Mouse (Mus musculus): ENCODE measurements around the gene Asf1b. TPM values are rescaled to one million over a fixed set of nuclear protein-coding genes. Genes with fewer than 3 reads are reported as not detected.
"Not testable (repeated sequence)": the region's sequence is repeated elsewhere in the genome, so short reads cannot be mapped to it uniquely, and the experiment has no call there.

Asf1b gene
- total RNA-seq, 2 experiments from 2014 or later = 0.32 to 0.48 TPM

DNA sequence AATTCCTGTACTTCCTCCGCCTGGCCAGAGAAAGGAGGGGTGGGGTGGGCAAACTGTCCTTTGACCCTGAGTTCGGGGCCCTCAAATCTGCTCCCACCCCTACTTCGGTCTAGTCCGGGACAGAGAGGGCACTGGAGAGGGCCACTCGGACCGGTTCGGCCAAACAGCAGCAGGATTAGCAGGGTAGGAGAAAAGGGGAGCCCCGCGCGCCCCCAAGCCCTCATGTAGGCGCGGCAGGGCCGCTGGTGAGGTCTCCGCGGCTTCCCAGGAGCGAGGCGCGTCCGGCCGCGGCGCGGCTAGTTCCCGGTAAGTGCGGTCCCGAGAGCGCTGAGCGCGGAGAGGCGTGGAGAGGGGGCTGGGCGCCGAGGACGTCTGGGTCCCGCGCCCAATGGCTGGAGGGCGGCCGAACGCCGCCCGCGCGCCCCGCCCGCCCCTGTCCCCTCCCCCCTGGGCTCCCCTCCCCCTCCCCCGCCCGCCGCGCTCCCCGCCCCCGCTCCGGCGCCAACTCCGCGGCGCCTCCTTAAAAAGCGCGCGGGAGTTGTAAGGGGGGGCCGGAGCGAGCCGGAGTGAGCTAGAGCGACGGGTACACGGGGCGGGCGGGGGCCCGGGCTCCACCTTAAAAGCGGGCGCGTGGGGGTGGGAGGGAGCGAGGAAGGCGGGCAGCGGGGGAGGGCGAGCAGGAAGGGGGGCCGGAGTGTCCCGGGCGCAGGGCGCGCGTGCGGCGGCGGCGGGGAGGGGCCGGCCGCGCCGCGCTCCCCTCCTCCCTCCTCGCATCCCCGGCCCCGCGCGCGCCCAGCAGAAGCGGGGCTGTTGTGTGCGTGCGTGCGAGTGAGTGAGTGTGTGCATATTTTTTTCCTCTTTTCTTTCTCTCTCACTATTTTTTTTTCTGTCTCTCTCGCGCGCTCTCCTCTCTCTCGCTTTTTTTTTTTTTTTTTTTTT, 41.5 kb downstream of the Asf1b start:
- DNase-seq = peak; percentile 72 to 75

DNA sequence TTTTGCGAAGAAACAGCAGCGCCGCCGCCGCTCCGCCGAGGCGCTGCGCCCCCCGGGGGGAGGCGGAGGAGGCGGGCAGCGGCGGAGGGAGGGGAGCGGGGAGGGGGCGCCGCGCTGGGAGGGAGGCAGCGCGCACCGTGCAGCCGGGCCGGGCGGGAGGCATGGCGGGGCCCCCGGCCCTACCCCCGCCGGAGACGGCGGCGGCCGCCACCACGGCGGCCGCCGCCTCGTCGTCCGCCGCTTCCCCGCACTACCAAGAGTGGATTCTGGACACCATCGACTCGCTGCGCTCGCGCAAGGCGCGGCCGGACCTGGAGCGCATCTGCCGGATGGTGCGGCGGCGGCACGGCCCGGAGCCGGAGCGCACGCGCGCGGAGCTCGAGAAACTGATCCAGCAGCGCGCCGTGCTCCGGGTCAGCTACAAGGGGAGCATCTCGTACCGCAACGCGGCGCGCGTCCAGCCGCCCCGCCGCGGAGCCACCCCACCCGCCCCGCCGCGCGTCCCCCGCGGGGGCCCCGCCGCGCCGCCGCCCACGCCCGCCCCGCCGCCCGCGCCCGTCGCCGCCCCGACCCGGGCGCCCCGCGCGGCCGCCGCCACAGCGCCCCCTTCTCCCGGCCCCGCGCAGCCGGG, 42.3 kb downstream of the Asf1b start, which contains the start of gene Samd1:
Gene Samd1 (plus strand): TSS at position 162 of the 631 bp plus-strand sequence.
- peak; percentile 43 to 54 for DNase-seq

DNA sequence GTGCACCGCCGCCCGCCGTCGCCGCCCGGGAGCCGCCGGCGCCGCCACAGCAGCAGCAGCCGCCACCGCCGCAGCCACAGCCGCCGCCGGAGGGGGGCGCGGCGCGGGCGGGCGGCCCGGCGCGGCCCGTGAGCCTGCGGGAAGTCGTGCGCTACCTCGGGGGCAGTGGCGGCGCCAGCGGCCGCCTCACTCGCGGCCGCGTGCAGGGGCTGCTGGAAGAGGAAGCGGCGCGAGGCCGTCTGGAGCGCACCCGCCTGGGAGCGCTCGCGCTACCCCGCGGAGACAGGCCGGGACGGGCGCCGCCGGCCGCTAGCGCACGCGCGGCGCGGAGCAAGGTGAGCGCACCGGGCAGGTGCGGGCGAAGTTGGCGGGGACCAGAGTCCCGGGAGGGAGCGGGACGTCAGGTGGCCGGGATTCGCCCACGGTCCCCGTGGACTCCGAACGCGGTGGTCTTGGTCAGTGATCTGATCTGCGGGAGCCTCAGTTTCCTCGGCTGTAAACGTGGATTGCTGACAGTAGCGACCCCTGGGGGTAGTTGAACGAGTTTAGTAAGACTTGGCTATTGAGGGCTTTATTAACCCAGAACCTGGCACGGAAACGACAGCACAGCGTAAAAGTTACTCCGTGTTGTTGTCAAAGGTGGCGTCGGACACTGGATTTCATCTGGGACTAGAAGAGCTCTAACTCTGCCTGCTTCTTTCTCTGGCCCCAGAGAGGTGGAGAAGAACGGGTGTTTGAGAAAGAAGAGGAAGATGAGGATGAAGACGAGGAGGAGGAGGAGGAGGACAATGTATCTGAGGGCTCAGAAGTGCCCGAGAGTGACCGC, 43.1 kb downstream of the Asf1b start:
- peak; percentile 47 to 58 for DNase-seq

DNA sequence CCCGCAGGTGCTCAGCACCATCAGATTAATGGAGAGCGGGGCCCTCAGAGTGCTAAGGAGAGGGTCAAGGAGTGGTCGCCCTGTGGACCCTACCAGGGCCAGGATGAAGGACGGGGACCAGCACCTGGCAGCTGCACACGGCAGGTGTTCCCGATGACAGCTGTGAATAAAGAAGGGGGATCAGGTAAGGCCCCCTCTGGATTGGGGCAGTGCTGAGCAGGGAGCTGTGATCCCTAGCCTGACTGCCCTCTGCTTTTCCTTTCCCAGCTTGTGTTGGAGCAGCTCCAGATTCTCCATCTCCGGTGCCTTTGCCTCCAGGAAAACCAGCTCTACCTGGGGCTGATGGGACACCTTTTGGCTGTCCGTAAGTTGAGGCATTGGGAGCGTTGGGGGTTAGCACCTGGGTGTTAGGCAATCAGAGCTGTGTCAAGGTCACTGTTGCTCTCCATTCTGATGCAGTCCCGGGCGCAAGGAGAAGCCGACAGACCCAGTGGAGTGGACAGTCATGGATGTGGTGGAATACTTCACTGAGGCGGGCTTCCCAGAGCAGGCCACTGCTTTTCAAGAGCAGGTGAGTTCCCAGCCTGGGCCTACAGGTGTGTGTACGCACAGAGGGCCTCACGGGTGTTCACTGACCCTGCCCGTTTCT, 43.9 kb downstream of the Asf1b start:
- DNase-seq = no peak

DNA sequence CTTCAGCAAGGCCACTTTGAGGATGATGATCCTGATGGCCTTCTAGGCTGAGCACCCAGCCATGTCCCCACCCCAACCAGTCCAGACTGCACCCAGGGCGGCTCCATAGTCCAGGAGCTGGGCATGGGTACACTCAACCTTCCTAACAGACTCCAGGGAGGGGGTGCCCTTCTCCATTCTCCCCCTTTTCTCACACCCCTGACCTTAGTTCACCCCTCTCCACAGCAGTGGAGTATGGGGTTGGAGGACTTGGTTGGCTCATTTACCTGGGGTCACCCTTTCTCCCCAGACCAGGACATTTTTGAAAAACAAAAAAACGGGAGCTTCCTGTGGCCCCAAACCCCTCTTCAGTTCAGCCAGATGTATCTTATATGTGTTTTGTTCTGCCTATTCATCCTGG, 44.5 kb downstream of the Asf1b start:
- DNase-seq = no peak

DNA sequence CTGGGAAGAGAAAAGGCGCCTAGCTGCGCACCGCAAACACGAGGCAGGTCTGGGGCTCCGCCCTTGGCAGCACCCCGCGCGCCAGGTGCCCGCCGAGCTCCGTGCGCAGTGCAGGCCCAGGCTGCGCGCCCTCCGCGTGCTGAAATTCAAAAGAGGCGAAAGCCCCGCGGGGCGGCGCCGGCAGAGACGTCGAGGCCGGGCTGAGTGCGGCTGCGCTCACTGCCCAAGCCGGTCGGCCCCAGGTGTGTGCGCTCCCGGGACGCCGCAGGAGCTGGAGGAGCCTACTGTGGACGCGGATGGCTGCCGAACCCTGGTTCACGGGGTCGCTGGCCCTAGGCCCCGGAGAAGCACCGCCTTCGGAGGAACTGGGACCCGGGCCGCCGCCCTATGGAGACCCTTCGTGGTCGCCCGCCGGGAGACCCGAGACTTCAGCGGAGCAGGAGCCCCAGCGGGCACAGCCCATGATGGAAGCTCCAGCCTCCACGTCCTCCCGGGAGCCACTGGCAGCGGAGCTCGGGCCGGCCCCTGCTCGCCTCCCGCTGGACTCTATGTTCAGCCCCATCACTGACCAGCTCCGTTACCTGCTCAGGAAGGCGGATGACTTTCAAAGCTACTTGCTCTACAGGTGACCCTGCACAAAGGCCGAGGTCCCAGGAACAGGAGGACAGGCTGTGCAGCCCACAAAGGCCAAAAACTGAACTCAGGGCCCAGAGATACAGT, 46.1 kb downstream of the Asf1b start, which contains the start of gene 1700067K01Rik:
Gene 1700067K01Rik (plus strand): TSS at position 222 of the 720 bp plus-strand sequence.
- DNase-seq = no peak

DNA sequence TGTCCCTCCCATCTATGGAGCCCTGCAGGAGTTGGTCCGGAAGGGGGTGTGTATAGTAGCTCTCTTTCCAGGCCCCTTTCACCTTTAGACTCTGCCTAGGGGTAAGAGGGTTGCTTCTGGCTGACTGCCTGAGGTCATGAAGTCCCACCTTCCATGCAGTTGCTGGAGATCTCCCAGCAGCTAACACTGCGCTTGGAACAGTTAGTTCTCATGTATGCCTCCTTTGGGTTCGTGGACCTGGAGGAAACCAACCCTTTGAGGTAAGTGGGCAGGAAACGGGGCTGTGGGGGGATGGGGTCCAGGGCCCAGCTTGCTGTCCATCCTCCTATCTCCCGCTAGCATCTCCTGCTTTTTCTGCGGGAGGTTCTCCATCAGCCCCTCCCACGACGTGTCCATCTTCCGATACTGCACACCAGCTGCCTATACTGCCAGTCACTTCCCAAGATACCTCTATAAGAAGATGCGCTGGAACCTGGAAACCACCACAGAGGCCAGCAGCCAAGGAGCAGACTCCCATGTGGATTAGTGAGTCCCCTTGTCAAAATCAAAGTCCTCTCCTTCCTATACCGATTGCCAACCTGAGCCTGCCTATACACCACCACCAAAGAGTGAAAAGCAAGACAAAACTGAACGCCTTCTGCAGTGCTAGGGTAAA, 47.8 kb downstream of the Asf1b start:
- DNase-seq = no peak

DNA sequence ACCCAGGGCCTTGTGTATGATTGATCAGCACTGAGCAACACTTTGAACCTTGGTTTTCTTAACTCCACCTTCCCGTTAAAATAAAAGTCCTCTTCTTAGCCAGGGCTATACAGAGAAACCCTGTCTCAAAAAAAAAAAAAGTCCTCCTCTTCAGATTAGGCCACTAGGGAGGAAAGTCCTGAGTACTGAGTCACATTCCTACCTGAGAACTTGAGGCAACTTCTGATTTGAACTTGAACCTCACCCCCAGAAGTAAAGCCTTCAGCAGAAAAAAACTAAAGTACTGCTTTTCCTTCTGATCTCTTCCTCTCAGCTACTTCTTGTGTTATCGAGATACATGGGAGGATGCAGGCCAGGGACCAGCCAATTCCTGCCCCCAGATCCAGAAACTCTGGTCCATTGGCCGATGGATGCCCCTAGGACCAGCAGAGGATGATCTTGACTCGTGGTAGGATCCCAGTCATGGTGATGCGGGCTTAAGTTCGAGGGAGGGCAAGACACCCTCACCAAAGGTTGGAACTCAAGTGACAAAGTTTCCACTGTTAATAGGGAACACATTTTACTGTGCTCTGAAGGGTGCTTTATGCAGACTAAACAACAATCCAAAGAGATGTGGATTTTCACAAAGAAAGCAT, 48.4 kb downstream of the Asf1b start:
- DNase-seq = no peak

DNA sequence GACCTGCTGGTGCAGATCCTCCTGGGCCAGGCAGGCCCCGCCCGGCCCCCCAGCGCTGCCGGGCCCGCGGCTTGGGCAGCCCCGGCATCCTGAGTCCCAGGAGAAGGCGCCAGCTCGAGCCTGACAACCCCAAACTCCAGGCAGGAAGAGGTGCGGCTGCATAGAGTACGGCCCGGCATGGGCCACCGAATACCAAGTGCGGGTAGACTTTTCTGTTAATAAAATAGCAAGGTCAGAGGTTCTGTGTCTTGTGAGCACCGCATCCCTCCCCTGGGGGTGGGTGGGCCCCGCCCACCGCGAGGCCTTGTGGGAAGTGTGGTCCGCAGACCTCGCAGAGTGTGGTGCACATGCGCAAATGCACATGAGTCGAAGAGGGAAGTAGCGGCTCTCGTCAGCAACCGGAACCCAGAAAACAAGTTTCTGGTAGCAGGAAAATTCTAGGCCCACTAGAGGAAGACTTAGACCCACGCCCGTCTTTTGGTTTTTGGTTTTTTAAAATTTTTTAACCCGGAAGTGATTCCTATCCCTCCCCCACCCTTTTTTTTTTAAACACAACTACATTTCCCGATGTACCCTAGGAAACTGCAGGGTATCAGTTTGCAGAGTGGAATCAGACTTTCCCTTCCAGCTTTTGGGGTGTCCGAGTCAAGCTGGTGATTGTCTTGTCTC, 49.4 kb downstream of the Asf1b start:
- DNase-seq = peak; percentile 92

DNA sequence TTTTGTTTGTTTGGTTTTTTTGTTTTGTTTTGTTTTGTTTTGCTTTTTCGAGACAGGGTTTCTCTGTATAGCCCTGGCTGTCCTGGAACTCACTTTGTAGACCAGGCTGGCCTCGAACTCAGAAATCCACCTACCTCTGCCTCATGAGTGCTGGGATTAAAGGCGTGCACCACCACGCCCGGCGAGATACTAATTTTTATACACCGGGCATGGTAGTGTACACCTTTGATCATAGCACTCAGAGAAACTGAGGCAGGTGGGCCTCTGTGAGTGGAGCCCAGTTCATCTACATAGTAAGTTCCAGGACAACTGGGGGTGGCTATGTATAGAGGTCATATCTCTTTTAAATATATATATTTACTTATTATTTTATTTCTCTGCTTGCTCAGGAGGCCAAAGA, 50.2 kb downstream of the Asf1b start:
- DNase-seq = not testable (repeated sequence)

DNA sequence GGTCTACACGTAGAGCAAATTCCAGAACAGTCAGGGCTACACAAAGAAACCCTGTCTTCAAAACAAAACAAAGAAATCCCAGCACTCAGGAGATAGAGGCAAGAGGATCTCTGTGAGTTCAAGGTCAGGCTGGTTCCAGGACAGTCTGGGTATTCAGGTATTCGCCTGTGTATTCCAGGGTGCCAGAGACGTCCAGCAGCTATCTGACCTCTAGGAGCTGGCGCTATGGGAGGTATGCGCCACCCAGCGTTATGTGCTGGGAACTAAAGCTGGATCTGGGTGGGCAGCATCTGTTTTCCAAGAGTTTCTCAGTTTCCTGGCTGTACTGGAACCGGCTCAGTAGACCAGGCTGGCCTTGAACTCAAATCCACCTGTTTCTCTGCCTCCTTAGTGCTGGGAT, 53.1 kb downstream of the Asf1b start:
- no peak for DNase-seq

DNA sequence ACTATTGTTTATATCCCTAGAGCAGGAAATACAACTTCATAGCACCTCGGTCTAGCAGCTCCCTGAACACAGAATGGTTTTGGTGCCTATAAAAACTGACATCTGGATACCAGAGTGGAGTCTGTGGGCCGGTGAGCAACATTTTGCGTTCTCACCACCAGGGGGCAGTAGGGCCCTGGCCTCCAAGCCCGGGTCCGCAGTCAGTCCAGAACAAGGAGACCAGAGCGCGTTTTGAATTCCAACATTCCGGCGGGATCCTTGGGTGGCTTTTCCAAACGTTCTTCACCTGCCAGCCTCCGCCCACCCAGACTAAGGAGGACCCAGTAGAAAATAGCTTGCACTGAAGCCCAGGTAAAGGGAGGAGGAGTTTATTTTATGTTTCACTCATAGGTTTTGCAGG, 54.6 kb downstream of the Asf1b start:
- DNase-seq = peak; percentile 77 to 82

DNA sequence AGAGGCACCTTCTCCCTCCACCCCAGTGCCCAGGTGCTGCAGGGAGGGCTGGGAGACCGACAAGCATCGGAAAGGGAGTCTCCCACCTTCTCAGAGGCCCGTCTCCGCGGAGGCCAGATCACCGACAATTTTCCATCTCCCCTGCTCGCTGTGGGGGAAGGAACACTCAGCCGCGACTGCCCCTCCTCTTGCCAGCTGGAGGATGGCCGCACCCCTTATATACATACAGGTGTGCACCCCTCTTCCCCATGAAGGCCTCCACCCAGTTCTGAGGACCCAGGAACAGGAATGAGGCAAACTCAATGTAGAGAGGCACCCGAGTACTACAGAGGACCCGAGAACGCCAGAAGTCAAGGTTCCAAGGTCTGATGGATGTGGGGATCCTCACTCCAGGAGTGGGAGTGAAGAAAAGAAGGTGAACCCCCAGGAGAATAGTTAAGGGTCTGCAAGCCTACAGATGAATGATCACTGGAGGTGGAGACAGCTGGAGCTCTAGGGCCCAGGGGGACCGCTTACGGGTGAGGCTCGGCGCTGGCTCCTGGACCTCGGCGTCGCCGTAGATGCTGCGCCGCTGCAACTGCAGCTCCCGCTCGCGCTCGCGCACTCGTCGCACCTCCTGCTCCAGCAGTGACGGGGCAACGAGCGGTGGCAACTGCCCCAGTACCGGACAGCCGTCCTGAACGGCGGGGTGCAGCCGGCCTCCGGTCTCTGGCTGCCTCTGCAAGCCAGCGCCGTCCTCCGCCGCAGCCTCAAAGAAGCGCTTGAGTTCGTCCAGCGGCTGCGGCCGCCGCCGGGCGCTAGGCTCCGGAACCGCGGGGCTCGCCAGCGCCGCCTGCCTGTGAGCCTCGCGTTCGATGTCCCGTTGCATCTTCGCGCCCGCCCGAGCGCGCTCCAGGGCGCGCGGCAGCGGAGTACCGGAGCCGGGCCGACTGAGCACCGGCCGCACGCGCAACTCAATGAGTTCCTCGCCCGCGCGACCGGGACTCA, 55.6 kb downstream of the Asf1b start:
- DNase-seq = peak; percentile 66 to 68

DNA sequence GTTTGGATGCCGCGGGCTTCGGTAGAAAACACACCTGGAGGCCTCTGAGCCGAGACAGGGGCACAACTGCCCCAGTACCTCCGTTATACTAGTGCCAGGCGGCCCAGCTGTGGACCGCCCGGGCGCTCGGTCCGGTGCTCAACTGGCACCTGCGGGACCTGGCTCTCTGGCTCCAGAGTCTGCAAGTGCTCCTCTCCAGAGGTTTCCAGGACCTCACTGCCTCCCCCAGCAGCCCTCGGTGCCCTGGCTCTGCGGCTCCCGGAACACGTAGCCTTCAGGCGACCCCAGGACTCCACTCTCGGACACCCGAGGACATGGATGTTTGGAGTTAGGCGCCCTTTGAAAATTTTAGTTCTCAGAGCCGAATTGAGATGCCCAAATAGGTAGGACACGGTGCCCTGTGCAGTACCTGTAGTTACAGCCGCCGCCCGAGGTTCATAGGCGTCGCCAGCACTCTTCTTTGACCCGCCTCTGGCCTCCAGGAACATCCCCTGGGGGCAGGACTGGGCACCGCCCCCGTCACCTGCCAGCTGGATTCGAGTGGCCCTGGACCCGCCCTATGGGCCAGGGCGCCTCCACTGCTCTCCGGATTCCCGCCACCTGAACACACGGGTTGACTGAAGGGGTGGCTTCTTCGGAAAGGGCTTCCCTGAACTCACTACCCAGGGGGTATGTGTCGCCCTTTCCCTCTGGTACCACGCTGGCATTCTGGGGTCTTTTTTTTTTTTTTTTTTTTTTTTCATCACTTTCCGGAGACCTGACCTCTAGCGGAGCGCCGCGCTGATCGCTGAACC, 56.6 kb downstream of the Asf1b start, which contains the start of gene 2210011C24Rik:
Gene 2210011C24Rik (minus strand): TSS at position 467 of the 794 bp plus-strand sequence.
- no peak for DNase-seq

DNA sequence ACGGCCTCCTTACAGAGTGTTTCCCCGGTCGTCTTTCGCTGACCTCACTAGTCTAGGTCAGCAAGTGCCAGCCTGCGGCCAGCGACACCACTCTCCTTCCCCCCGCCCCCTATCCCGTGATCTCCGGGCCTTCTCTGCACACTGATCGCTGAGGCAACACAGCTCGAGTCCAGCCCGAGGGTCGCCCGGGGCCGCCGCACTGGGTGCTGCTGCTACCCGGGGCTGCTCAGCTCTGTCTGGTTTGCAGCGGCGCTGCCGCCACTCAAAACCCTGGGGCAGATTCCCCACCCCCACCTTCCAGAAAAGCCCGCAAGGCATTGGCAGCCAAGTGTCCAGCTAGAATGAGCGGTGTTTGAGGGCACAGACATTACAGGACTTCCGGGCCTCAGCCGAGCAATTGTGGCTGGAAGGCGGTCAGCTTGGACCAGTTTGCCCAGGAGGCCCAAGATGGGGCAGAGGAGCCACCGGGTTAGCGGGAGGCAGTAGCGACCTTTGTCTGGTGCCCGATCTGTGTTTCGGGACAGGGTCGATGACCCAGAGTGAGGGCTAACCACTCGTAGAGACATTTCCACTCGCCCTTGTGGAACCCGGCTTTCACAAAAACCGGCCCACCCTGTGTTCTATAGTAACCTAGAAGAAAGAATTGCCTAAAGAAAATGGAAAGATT, 57.3 kb downstream of the Asf1b start:
- no peak for DNase-seq

DNA sequence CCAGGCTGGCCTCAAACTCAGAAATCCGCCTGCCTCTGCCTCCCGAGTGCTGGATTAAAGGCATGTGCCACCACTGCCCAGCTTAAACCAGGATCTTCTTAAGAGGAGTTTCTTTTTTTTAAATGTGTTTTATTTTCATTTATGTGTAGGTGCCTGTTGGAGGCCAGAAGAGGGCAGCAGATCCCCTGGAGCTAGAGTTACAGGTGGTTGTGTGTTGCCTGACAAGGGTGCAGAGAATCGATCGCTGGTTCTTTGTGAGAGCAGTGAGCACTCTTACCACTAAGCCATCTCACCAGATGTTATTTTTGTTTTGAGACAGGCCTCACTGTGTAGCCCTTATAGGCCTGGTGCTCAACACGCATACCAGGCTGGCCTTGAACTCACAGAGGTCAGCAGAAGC, 60.5 kb downstream of the Asf1b start:
- no peak for DNase-seq

DNA sequence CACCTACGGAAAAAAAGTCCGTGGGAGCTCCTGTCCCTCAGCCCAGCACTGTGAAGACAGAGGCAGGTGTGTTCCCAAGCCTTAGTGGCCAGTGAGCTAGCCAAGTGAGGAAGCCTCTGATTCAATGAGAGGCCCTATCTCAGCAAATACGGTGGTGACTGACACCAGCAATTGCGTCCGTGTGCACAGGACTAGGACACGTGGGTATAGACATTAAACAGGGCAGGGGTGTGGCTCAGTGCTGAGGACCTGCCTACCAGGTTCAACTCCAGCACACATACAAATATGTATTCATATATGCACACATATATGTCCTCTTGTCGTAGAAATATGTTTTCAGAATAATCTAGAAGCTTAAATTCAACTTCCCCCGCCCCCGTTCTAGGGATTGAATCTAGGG, 64.4 kb downstream of the Asf1b start:
- DNase-seq = no peak

Data from layer of hippocampus, postnatal 36 days (tissue).